Mouse (Mus musculus): ENCODE data around the gene Ppp1cc.
"Not testable (repeated sequence)": the region's sequence is repeated elsewhere in the genome, so short reads cannot be mapped to it uniquely, and the experiment has no call there.

Ppp1cc gene

DNA sequence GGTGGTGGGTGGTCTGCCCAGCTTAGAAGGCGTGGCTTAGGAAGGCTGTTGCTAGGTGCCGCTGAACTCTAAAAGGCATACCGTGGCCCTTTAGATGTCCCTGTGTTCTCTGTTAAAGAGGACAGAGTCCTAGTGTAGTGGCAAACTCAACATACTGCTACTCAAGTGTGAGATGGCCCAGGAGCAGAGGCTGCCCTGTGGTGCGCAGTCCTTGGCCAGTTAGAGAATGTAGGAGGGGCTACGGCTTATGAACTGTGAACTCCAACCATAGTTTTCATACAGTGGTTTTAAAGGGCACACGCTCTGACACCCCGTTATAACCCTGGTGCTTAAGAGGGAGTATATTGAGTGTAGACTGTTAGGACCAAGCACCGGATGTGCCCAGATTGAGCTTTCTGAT, 13.0 kb downstream of the Ppp1cc start:
- peaks cover 33% of the 10 kb centered on the region for H3K36me3 ChIP-seq (ENCODE audit: control insufficient read depth, insufficient read depth, low read length, poor library complexity, severe bottlenecking)
- no peak for DNase-seq (ENCODE audit: low read depth, low spot score)
- no peaks in the 10 kb centered on the region for H3K27me3 ChIP-seq (ENCODE audit: control insufficient read depth, insufficient read depth, low read length, poor library complexity, severe bottlenecking)

DNA sequence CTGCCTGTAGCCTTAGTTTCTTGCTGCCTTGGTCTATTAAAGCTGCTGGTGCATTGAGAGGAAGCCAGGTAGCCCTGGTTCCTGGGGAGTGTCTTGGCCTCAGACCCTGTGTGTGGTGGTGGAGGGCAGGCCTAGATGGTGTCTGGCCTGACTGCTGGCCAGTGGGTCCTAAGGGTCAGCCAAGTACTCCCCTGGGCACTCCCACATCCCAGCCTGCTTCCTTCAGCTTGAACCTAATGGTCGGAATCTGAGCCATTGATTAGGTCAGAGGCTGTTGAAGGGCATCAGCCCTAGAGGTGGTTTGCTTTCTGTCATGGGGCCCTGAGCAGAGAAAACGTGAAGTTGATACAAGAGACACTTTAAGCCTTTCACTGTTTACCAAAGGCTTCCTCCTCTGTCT, 17.3 kb downstream of the Ppp1cc start:
- Histone ChIP-seq H3K36me3 (ENCODE audit: control insufficient read depth, insufficient read depth, low read length, poor library complexity, severe bottlenecking) (peaks cover 17% of the 10 kb centered on the region), H3K27me3 (ENCODE audit: control insufficient read depth, insufficient read depth, low read length, poor library complexity, severe bottlenecking) (no peaks in the 10 kb centered on the region)
- DNase-seq (ENCODE audit: low read depth, low spot score) = no peak

DNA sequence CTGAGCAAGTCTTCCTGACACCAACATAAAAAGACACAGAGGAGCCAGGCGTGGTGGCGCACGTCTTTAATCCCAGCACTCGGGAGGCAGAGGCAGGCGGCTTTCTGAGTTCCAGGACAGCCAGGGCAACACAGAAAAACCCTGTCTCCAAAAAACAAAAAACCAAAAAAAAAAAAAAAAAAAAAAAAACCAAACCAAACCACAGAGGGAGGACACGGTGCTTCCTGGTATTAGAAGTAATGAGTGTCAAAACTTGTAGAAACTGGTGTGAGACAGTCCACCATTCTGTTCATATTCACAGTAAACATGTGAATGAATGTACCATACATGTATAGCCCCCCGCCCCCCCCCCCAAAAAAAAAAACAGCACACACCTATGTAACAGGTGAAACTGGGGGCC, 17.9 kb downstream of the Ppp1cc start:
- DNase-seq (ENCODE audit: low read depth, low spot score) = no peak
- peaks cover 14% of the 10 kb centered on the region for H3K36me3 ChIP-seq (ENCODE audit: control insufficient read depth, insufficient read depth, low read length, poor library complexity, severe bottlenecking)
- no peaks in the 10 kb centered on the region for H3K27me3 ChIP-seq (ENCODE audit: control insufficient read depth, insufficient read depth, low read length, poor library complexity, severe bottlenecking)

DNA sequence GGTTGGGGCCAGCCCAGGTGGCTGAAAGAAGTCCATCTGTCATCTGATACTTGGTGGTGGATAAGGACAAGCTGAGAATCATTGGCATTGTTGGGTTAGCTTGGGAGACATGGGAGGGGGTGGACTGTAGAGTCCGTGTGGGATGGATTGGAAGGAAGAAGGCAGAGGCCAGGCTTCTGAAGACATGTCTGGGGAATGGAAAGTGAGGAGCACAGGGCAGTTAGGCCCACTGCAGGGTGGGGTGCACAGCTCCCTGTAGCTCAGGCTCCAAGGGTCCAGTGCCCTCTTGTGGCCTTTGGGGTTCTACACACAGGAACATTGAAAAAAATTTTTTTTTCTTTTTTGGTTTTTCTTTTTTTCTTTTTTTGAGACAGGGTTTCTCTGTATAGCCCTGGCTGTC, 18.3 kb downstream of the Ppp1cc start:
- peaks cover 13% of the 10 kb centered on the region for H3K36me3 ChIP-seq (ENCODE audit: control insufficient read depth, insufficient read depth, low read length, poor library complexity, severe bottlenecking)
- peak; percentile 80 for DNase-seq (ENCODE audit: low read depth, low spot score)
- no peaks in the 10 kb centered on the region for H3K27me3 ChIP-seq (ENCODE audit: control insufficient read depth, insufficient read depth, low read length, poor library complexity, severe bottlenecking)

DNA sequence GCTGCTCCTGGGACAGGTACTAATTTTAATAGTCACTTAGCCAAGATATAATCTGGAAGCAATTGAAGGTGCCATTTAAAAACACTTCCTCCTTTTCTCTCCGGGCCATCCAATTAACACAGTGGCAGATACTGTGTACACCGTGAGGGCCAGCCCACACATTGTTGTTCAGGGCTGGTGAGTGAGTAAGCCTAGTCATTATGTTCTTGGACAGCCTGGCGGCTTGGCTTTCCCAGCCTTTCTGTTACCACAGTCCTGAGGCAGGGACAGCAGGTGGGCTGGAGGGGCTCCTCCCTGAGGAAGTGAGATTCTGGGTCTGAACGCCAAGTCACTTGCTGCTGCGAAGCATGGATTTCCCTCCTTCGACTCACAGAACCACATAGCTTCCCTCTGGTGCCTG, 21.6 kb downstream of the Ppp1cc start:
- no peaks in the 10 kb centered on the region; the same call in 1 of the 2 replicates for H3K36me3 ChIP-seq (ENCODE audit: control insufficient read depth, insufficient read depth, low read length, poor library complexity, severe bottlenecking)
- H3K27me3 ChIP-seq (ENCODE audit: control insufficient read depth, insufficient read depth, low read length, poor library complexity, severe bottlenecking) = no peaks in the 10 kb centered on the region
- peak; percentile 45 for DNase-seq (ENCODE audit: low read depth, low spot score)

DNA sequence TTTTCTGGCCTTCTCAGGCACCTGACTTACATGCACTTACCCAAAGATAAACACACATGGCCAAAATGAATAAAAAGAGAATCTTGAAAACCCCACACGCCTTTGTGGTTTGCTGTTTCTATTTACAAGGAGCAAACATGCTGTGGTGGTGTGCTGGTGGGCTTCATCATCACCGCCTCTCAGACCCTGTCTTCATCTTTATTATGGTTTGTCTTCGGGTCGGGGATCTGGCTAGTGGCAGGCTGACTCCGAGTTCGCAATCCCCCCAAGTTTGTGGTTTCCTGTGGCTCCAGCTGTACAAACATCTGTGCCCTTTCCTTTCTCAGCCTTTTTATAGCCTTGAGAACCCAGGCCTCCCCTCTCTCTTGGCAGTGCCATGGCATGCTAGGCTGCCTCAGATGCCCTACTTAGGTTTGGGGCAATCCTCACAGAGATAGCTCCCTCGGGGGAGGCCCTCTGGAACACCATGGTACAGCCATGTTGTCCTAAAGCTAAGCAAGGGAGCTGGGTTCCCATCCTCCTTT, 26.3 kb downstream of the Ppp1cc start:
- Histone ChIP-seq H3K27me3 (ENCODE audit: control insufficient read depth, insufficient read depth, low read length, poor library complexity, severe bottlenecking) (no peaks in the 10 kb centered on the region), H3K36me3 (ENCODE audit: control insufficient read depth, insufficient read depth, low read length, poor library complexity, severe bottlenecking) (no peaks in the 10 kb centered on the region)
- no peak for DNase-seq (ENCODE audit: low read depth, low spot score)

DNA sequence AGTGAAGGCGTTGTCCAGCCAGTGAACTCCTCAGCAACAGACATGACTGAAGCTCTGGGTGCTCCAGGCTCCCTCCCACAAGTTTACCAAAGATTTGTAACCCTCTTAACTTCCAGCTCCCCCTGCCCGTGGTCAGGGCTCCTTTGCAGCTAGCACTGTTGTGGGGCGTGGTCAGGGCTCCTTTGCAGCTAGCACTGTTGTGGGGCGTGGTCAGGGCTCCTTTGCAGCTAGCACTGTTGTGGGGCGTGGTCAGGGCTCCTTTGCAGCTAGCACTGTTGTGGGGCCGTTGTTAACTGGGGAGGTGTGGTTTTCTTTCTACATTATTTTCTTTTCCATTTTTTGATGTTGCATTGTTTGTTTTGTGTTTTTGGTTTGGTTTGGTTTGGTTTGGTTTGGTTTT, 26.8 kb downstream of the Ppp1cc start:
- H3K27me3 ChIP-seq (ENCODE audit: control insufficient read depth, insufficient read depth, low read length, poor library complexity, severe bottlenecking); H3K36me3 ChIP-seq (ENCODE audit: control insufficient read depth, insufficient read depth, low read length, poor library complexity, severe bottlenecking); DNase-seq (ENCODE audit: low read depth, low spot score): not testable (repeated sequence)

DNA sequence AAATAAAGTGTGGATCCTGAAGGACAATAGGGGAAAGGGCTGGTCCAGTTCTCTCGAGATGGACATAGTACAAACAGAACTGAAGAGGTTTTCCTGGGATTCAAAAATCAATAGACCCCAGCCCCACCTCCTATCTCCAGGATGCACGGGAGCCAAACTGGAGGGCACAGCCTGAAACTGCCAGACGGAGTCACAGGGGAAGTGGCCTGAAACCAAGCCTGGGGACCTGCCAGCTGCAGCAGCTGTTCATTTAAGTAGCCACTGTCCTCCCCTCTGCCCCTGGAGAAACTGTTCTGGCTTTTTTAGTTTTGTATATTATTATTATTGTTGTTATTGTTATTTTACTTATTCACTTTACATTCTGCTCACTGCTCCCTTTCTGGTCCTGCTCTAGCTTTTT, 31.0 kb downstream of the Ppp1cc start:
- no peak for DNase-seq (ENCODE audit: low read depth, low spot score)
- no peaks in the 10 kb centered on the region for H3K36me3 ChIP-seq (ENCODE audit: control insufficient read depth, insufficient read depth, low read length, poor library complexity, severe bottlenecking)
- no peaks in the 10 kb centered on the region for H3K27me3 ChIP-seq (ENCODE audit: control insufficient read depth, insufficient read depth, low read length, poor library complexity, severe bottlenecking)

DNA sequence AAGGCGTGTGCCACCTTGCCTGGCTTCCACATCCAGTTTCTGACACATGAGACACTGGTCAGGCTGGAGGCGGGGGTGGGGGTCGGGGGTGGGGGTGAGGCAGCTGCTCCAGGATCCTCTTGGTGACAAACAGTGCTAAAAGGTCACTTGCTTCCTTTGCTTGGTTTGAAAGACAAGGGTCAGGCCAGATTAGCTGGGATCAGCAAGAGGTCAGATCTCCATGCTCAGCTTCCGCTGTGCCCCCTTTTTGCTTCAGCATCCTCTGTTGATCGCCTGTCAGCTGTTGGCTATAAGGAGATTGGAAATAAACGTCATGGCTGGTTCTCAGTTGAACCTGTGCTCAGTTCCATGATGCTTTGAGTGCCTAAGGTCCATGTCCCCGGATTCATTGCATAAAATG, 32.4 kb downstream of the Ppp1cc start:
- DNase-seq (ENCODE audit: low read depth, low spot score) = no peak
- Histone ChIP-seq H3K36me3 (ENCODE audit: control insufficient read depth, insufficient read depth, low read length, poor library complexity, severe bottlenecking) (no peaks in the 10 kb centered on the region), H3K27me3 (ENCODE audit: control insufficient read depth, insufficient read depth, low read length, poor library complexity, severe bottlenecking) (no peaks in the 10 kb centered on the region)

DNA sequence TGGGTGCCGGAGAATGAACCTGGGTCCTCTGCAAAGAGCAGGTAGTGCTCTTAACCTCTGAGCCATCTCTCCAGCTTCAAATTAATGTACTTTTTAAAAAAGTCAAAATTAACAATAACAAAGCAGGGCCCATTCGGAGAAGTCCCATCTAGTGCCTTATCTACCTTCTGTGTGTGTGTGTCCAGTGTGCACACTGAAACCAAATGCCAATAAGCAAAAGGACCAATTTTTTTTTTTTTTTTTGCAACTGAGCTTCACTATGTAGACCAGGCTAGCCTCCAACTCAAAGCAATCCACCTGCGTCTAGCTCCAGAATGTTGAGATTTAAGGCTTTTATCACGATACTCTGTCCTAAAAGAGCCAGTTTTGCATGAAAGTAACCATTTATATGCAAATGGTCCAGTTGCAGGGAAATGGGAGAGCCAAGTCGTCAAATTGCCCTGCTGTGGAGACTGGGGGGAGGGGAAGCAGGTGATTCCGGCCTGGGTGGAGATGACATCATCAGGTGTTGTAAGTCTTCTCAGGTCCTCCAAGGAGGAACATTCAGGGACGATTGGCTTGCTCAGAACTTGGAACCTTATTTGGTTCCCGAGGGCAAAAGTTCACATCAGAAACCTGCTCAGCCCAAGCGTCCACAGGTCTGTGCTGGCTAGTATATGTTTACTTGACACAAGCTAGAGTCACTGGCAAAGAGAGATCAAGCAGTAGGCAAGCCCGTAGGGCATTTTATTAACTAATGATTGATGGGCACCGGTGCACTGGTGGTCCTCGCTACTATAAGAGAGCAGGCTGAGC, 33.4 kb downstream of the Ppp1cc start:
- Histone ChIP-seq H3K27me3 (ENCODE audit: control insufficient read depth, insufficient read depth, low read length, poor library complexity, severe bottlenecking) (no peaks in the 10 kb centered on the region), H3K36me3 (ENCODE audit: control insufficient read depth, insufficient read depth, low read length, poor library complexity, severe bottlenecking) (no peaks in the 10 kb centered on the region)
- no peak for DNase-seq (ENCODE audit: low read depth, low spot score)

DNA sequence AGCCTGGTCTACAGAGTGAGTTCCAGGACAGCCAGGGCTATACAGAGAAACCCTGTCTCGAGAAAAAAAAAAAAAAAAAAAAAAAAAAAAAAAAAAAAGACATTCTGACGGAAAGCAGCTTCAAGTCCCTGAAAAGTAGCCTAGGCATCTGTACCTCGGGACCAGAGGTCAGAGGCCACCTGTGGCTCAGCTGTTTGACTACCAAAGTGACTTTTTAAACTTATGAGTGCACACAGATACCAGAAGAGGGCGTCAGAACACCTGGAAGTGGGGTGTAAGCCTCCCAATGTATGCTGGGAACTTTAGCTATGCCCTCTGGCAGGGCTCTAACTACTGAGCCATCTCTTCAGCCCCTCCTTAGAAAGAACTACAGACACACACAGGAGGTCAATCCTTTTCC, 34.3 kb downstream of the Ppp1cc start:
- H3K36me3 ChIP-seq (ENCODE audit: control insufficient read depth, insufficient read depth, low read length, poor library complexity, severe bottlenecking) = no peaks in the 10 kb centered on the region
- peak; percentile 76 for DNase-seq (ENCODE audit: low read depth, low spot score)
- H3K27me3 ChIP-seq (ENCODE audit: control insufficient read depth, insufficient read depth, low read length, poor library complexity, severe bottlenecking) = no peaks in the 10 kb centered on the region

DNA sequence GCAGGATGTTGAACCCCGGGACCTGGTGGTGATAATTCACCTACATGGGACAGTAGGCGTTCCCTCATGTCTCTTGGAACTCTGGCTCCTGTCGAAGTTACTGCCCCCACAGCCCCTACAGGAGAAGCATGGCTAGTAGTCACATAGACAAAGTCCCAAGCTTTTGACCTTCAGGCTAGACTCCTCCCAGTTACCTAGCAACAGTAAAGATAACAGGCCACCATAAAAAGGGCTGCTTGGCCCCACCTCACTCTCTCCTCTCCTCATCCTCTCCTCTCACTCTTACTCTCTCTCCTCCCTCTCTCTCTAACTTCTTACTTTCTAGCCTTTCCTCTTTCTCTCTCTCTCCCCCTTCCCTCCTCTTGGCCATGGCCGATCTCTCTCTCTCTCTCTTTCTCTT, 42.8 kb downstream of the Ppp1cc start:
- H3K27me3 ChIP-seq (ENCODE audit: control insufficient read depth, insufficient read depth, low read length, poor library complexity, severe bottlenecking) = no peaks in the 10 kb centered on the region
- H3K36me3 ChIP-seq (ENCODE audit: control insufficient read depth, insufficient read depth, low read length, poor library complexity, severe bottlenecking) = no peaks in the 10 kb centered on the region
- DNase-seq (ENCODE audit: low read depth, low spot score) = no peak

DNA sequence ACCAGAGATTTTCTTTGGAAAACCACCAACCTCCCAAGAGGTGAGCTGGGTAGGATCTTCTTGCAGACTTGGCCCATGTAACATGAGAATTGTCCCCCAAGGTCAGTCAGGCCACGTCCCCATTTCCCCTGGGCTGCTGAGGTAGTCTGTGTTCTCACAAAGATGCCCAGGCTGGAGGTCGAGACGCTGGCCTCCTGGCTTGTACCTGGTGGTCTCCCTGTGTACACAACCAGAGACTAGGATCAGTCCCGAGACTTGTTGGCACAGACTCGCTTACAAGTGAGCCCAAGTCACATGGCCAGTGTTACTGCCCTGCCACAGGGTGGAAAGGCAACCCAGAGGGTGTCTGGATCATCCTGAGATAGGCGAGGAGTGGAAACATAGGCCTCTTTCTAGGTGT, 43.8 kb downstream of the Ppp1cc start:
- DNase-seq (ENCODE audit: low read depth, low spot score) = no peak
- no peaks in the 10 kb centered on the region for H3K27me3 ChIP-seq (ENCODE audit: control insufficient read depth, insufficient read depth, low read length, poor library complexity, severe bottlenecking)
- no peaks in the 10 kb centered on the region for H3K36me3 ChIP-seq (ENCODE audit: control insufficient read depth, insufficient read depth, low read length, poor library complexity, severe bottlenecking)

DNA sequence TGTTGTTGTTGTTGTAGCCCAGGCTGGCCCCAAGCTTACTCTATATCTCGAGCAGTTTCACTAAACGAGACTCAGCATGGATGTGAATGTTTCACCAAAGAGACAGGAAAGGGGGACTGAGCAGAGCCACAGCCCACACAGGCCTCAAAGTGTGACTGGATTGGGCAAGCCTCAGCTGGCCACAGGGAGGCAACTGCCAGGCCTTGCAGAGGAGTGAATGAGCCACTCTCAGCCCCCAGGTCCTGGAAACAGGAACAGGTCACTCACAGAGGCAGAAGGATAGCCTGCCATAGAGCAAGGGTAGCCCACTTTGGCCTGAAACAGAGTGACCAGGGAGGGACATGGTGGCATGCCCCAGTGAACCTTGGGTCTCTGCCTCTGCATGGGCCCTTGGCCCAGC, 46.1 kb downstream of the Ppp1cc start:
- H3K27me3 ChIP-seq (ENCODE audit: control insufficient read depth, insufficient read depth, low read length, poor library complexity, severe bottlenecking) = no peaks in the 10 kb centered on the region
- no peak for DNase-seq (ENCODE audit: low read depth, low spot score)
- no peaks in the 10 kb centered on the region for H3K36me3 ChIP-seq (ENCODE audit: control insufficient read depth, insufficient read depth, low read length, poor library complexity, severe bottlenecking)

DNA sequence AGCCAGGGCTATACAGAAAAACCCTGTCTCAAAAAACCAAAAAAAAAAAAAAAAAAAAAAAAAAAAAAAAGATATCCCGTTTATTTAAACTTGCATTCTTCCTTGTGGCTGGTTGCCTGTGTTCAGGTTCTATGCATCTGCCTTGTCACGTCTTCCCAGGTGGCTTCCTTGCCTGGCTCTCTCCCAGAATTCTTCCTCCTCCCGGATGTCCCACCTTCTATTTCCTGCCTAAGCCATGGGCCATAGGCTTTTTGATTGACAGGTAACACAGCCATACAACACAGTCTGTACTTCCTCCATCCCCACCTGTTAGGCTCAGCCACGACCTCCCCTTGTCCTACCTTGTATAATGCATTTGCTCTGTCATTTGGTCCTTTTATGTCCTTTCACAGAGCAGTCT, 48.4 kb downstream of the Ppp1cc start, which contains the start of gene Hvcn1:
Gene Hvcn1, plus strand, starts transcription at position 330 of the 400 bp plus-strand sequence.
- DNase-seq (ENCODE audit: low read depth, low spot score) = peak; percentile 55
- Histone ChIP-seq H3K36me3 (ENCODE audit: control insufficient read depth, insufficient read depth, low read length, poor library complexity, severe bottlenecking) (no peaks in the 10 kb centered on the region), H3K27me3 (ENCODE audit: control insufficient read depth, insufficient read depth, low read length, poor library complexity, severe bottlenecking) (no peaks in the 10 kb centered on the region)

DNA sequence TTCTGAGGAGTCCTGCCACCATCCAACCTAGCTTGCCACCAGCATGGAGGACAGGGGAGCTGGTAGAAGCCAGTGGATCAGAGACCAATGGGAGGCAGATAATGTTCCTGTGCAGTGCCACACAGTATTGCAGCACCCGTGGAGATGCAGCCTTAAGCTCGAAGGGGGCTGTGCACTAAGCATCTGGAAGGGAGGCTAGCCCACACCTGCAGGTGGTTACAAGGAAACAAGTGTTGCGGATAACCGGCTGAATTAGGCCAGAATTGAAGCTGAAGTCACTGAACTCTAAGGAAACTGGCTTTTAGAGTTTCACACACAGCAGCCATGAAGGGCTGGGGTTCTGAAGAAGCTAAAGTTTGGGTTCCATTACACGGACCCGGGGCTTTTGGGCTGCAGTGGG, 50.8 kb downstream of the Ppp1cc start:
- peak; percentile 30 for DNase-seq (ENCODE audit: low read depth, low spot score)
- Histone ChIP-seq H3K36me3 (ENCODE audit: control insufficient read depth, insufficient read depth, low read length, poor library complexity, severe bottlenecking) (peaks cover 5% of the 10 kb centered on the region), H3K27me3 (ENCODE audit: control insufficient read depth, insufficient read depth, low read length, poor library complexity, severe bottlenecking) (no peaks in the 10 kb centered on the region)

All from splenic B cell, adult 2 months (primary cell).